Mouse (Mus musculus): ENCODE data around the gene Zfp764. TPM values are rescaled to one million over a fixed set of nuclear protein-coding genes. Genes with fewer than 3 reads are reported as not detected.

Gene Zfp764
- polyA plus RNA-seq, 1 experiment: 5.8 TPM

- peaks cover under 1% of the 10 kb centered on the region; the same call in 1 of the 2 replicates for H3K36me3 ChIP-seq (ENCODE audit: control insufficient read depth, insufficient read depth, low read length)
- H3K4me3 ChIP-seq (ENCODE audit: low read depth, low read length): no peak overlapping the region
- H3K4me1 ChIP-seq (ENCODE audit: control insufficient read depth, insufficient read depth, insufficient read length, low read length): no peaks in the 10 kb centered on the region
- no peak overlapping the region for H3K27ac ChIP-seq (ENCODE audit: insufficient read depth, low read depth, low read length)
- H3K27me3 ChIP-seq (ENCODE audit: control insufficient read depth, insufficient read depth, low read length): no peaks in the 10 kb centered on the region
- TF ChIP-seq POLR2A (IDR thresholded peaks at IDR 0.05; ENCODE audit: low read depth, low read length) (no peak), CTCF (IDR thresholded peaks at IDR 0.05; ENCODE audit: extremely low read depth, insufficient read length, insufficient replicate concordance, low read depth, low read length) (peak; percentile 56; the same call in 1 of the 2 replicates)
- WGBS: 94% methylated on average over 3 of the region's 3 CpGs
These were observed 31.1 kb upstream of the Zfp764 start for GRCm38 (mm10) chr7:127437724-127438123.

DNA sequence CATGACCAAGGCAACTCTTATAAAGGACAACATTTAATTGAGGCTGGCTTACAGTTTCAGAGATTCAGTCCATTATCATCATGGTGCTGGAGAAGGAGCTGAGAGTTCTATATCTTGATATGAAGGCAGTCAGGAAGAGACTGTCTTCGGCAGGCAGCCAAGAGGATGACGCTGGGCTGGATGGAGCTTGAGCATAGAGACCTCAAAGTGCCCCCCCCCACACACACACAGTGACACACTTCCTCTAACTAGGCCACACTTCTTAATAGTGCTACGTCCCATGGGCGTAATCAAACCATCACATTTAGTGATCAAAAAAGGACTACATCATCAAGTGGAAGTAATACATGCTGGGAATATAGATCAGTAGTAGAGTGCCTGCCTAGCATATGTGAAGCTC lies 28.6 kb upstream of the Zfp764 start:
- TF ChIP-seq POLR2A (IDR thresholded peaks at IDR 0.05; ENCODE audit: low read depth, low read length) (no peak), CTCF (IDR thresholded peaks at IDR 0.05; ENCODE audit: extremely low read depth, insufficient read length, insufficient replicate concordance, low read depth, low read length) (no peak)
- WGBS: 95% methylated on average over 4 of the region's 4 CpGs
- Histone ChIP-seq H3K27ac (ENCODE audit: insufficient read depth, low read depth, low read length) (no peak overlapping the region), H3K4me3 (ENCODE audit: low read depth, low read length) (no peak overlapping the region), H3K36me3 (ENCODE audit: control insufficient read depth, insufficient read depth, low read length) (no peaks in the 10 kb centered on the region), H3K27me3 (ENCODE audit: control insufficient read depth, insufficient read depth, low read length) (no peaks in the 10 kb centered on the region), H3K4me1 (ENCODE audit: control insufficient read depth, insufficient read depth, insufficient read length, low read length) (no peaks in the 10 kb centered on the region)

GRCm38 (mm10) chr7:127426354-127426753 lies 19.7 kb upstream of the Zfp764 start:
- Histone ChIP-seq H3K4me3 (ENCODE audit: low read depth, low read length) (no peak overlapping the region), H3K27ac (ENCODE audit: insufficient read depth, low read depth, low read length) (peak overlapping the region; percentile 74; the same call in 1 of the 2 replicates), H3K27me3 (ENCODE audit: control insufficient read depth, insufficient read depth, low read length) (no peaks in the 10 kb centered on the region), H3K4me1 (ENCODE audit: control insufficient read depth, insufficient read depth, insufficient read length, low read length) (peaks cover 8% of the 10 kb centered on the region), H3K36me3 (ENCODE audit: control insufficient read depth, insufficient read depth, low read length) (no peaks in the 10 kb centered on the region)
- 33% methylated on average over 3 of the region's 3 CpGs for WGBS
- TF ChIP-seq CTCF (IDR thresholded peaks at IDR 0.05; ENCODE audit: extremely low read depth, insufficient read length, insufficient replicate concordance, low read depth, low read length): no peak
- no peak for TF ChIP-seq POLR2A (IDR thresholded peaks at IDR 0.05; ENCODE audit: low read depth, low read length)

GRCm38 (mm10) chr7:127425911-127426310 lies 19.3 kb upstream of the Zfp764 start:
- H3K4me3 ChIP-seq (ENCODE audit: low read depth, low read length): no peak overlapping the region
- H3K4me1 ChIP-seq (ENCODE audit: control insufficient read depth, insufficient read depth, insufficient read length, low read length): peaks cover 10% of the 10 kb centered on the region
- 60% methylated on average over 2 of the region's 2 CpGs for WGBS
- H3K27me3 ChIP-seq (ENCODE audit: control insufficient read depth, insufficient read depth, low read length): no peaks in the 10 kb centered on the region
- TF ChIP-seq CTCF (IDR thresholded peaks at IDR 0.05; ENCODE audit: extremely low read depth, insufficient read length, insufficient replicate concordance, low read depth, low read length): no peak
- no peak for TF ChIP-seq POLR2A (IDR thresholded peaks at IDR 0.05; ENCODE audit: low read depth, low read length)
- H3K36me3 ChIP-seq (ENCODE audit: control insufficient read depth, insufficient read depth, low read length): no peaks in the 10 kb centered on the region
- H3K27ac ChIP-seq (ENCODE audit: insufficient read depth, low read depth, low read length): peak overlapping the region; percentile 77; the same call in 1 of the 2 replicates

- Histone ChIP-seq H3K27me3 (ENCODE audit: control insufficient read depth, insufficient read depth, low read length) (no peaks in the 10 kb centered on the region), H3K36me3 (ENCODE audit: control insufficient read depth, insufficient read depth, low read length) (no peaks in the 10 kb centered on the region), H3K4me1 (ENCODE audit: control insufficient read depth, insufficient read depth, insufficient read length, low read length) (peaks cover 10% of the 10 kb centered on the region), H3K4me3 (ENCODE audit: low read depth, low read length) (no peak overlapping the region), H3K27ac (ENCODE audit: insufficient read depth, low read depth, low read length) (peak overlapping the region; percentile 41)
- TF ChIP-seq CTCF (IDR thresholded peaks at IDR 0.05; ENCODE audit: extremely low read depth, insufficient read length, insufficient replicate concordance, low read depth, low read length) (no peak), POLR2A (IDR thresholded peaks at IDR 0.05; ENCODE audit: low read depth, low read length) (no peak)
- 82% methylated on average over 3 of the region's 3 CpGs for WGBS
These were observed 18.7 kb upstream of the Zfp764 start for GRCm38 (mm10) chr7:127425291-127425690.

DNA sequence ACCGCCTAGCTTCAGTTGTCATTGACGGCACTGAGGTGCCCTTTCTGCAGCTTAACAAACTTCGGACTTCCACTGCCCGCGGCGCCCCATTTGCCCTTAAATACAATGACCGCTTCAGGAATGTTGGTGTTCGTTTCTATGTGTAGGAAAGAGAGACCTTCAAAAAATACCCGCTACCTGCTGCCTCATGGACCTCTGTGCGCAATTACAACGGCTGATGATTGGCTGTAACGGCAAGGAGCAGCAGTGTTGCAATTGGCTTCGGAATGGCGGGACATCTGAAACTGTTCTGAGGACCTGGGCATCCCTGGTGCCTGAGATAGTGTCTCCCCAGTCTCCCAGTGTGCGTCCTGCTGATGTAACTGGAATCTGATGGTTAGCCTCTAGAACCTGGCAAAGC lies 15.6 kb upstream of the Zfp764 start:
- Histone ChIP-seq H3K4me1 (ENCODE audit: control insufficient read depth, insufficient read depth, insufficient read length, low read length) (peaks cover 10% of the 10 kb centered on the region), H3K4me3 (ENCODE audit: low read depth, low read length) (peak overlapping the region; percentile 85), H3K27me3 (ENCODE audit: control insufficient read depth, insufficient read depth, low read length) (no peaks in the 10 kb centered on the region), H3K36me3 (ENCODE audit: control insufficient read depth, insufficient read depth, low read length) (peaks cover 9% of the 10 kb centered on the region), H3K27ac (ENCODE audit: insufficient read depth, low read depth, low read length) (no peak overlapping the region)
- WGBS: 1% methylated on average over 15 of the region's 15 CpGs
- TF ChIP-seq CTCF (IDR thresholded peaks at IDR 0.05; ENCODE audit: extremely low read depth, insufficient read length, insufficient replicate concordance, low read depth, low read length) (no peak), POLR2A (IDR thresholded peaks at IDR 0.05; ENCODE audit: low read depth, low read length) (no peak)

- Histone ChIP-seq H3K4me3 (ENCODE audit: low read depth, low read length) (peak within 1 kb of the TSS; percentile 85), H3K27me3 (ENCODE audit: control insufficient read depth, insufficient read depth, low read length) (no peaks in the 10 kb centered on the region), H3K27ac (ENCODE audit: insufficient read depth, low read depth, low read length) (peak within 1 kb of the TSS; percentile 55; the same call in 1 of the 2 replicates), H3K4me1 (ENCODE audit: control insufficient read depth, insufficient read depth, insufficient read length, low read length) (peaks cover 10% of the 10 kb centered on the region), H3K36me3 (ENCODE audit: control insufficient read depth, insufficient read depth, low read length) (peaks cover 9% of the 10 kb centered on the region)
- WGBS: under 1% methylated on average over 48 of the region's 48 CpGs
- TF ChIP-seq POLR2A (IDR thresholded peaks at IDR 0.05; ENCODE audit: low read depth, low read length) (peak; percentile 74; the same call in 1 of the 2 replicates), CTCF (IDR thresholded peaks at IDR 0.05; ENCODE audit: extremely low read depth, insufficient read length, insufficient replicate concordance, low read depth, low read length) (no peak)
These were observed 15.0 kb upstream of the Zfp764 start, which contains the start of gene Zfp688 for GRCm38 (mm10) chr7:127421388-127422191. Zfp688 (minus strand) TSS chr7:127422068.
